Mouse (Mus musculus): Measurements from ENCODE around the gene Golm1.

DNA sequence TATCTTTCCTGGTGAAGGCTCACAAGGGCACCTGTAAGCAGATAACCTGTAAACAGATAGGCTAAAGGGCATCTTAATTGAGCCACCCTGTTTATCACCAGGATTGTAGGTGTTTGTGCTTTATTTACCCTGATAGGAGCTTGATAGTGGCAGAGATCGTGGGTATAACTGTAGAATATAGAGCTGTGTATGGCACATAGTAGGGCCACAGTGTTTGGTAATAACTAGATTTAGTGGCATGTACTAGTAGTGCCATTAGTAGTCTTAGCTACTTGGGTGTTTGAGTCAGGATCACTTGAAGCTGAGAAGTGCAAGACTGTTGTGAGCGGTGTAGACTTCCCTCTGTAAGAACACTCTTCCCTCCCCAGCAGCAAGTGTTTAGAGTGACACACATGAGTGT is 88.4 kb downstream of the Golm1 start:
- no peak for TF ChIP-seq EP300 (IDR thresholded peaks at IDR 0.05; ENCODE audit: insufficient read depth, low read depth, low read length)
- no peak for TF ChIP-seq POLR2A (IDR thresholded peaks at IDR 0.05; ENCODE audit: insufficient read depth, low read length)
- TF ChIP-seq CTCF (IDR thresholded peaks at IDR 0.05; ENCODE audit: low read depth, low read length): no peak

Data from ES-Bruce4 (cell line).